Mouse (Mus musculus): ENCODE data around the gene Osbpl8.
A peak's percentile ranks its signal among the peaks of the same experiment; 100 is the strongest.
"Not testable (repeated sequence)": the region's sequence is repeated elsewhere in the genome, so short reads cannot be mapped to it uniquely, and the experiment has no call there.

Osbpl8 gene

GRCm38 (mm10) chr10:111185574-111186269 lies 21.2 kb downstream of the Osbpl8 start:
- no peak for DNase-seq (ENCODE audit: low spot score in 2 of 2)

GRCm38 (mm10) chr10:111189022-111189555 lies 24.5 kb downstream of the Osbpl8 start:
- DNase-seq (ENCODE audit: low spot score in 2 of 2): no peak

- no peak for DNase-seq (ENCODE audit: low spot score in 2 of 2)
Measured at GRCm38 (mm10) chr10:111190110-111190795, 25.7 kb downstream of the Osbpl8 start.

- DNase-seq (ENCODE audit: low spot score in 2 of 2): no peak
Measured at GRCm38 (mm10) chr10:111193536-111193935, 29.0 kb downstream of the Osbpl8 start.

GRCm38 (mm10) chr10:111196191-111196590 lies 31.6 kb downstream of the Osbpl8 start:
- DNase-seq (ENCODE audit: low spot score in 2 of 2): no peak

GRCm38 (mm10) chr10:111198705-111199104 lies 34.2 kb downstream of the Osbpl8 start:
- not testable (repeated sequence) for DNase-seq (ENCODE audit: low spot score in 2 of 2)

GRCm38 (mm10) chr10:111201120-111201519 lies 36.6 kb downstream of the Osbpl8 start:
- DNase-seq (ENCODE audit: low spot score in 2 of 2): no peak

- no peak for DNase-seq (ENCODE audit: low spot score in 2 of 2)
Measured at GRCm38 (mm10) chr10:111201666-111202065, 37.1 kb downstream of the Osbpl8 start.

GRCm38 (mm10) chr10:111204089-111204488 lies 39.5 kb downstream of the Osbpl8 start:
- DNase-seq (ENCODE audit: low spot score in 2 of 2): no peak

- no peak for DNase-seq (ENCODE audit: low spot score in 2 of 2)
Measured at GRCm38 (mm10) chr10:111205421-111205820, 40.9 kb downstream of the Osbpl8 start.

- DNase-seq (ENCODE audit: low spot score in 2 of 2): no peak
Measured at GRCm38 (mm10) chr10:111207386-111207785, 42.8 kb downstream of the Osbpl8 start.

- DNase-seq (ENCODE audit: low spot score in 2 of 2): no peak
Measured at GRCm38 (mm10) chr10:111214084-111214483, 49.5 kb downstream of the Osbpl8 start.

- DNase-seq (ENCODE audit: low spot score in 2 of 2): no peak
Measured at GRCm38 (mm10) chr10:111214696-111215095, 50.1 kb downstream of the Osbpl8 start.

GRCm38 (mm10) chr10:111215572-111215971 lies 51.0 kb downstream of the Osbpl8 start:
- no peak for DNase-seq (ENCODE audit: low spot score in 2 of 2)

GRCm38 (mm10) chr10:111216111-111216510 lies 51.6 kb downstream of the Osbpl8 start:
- DNase-seq (ENCODE audit: low spot score in 2 of 2): no peak

- DNase-seq (ENCODE audit: low spot score in 2 of 2): peak in 1 of 2 experiments; percentile 62
Measured at GRCm38 (mm10) chr10:111222535-111222934, 58.0 kb downstream of the Osbpl8 start.

- DNase-seq (ENCODE audit: low spot score in 2 of 2): no peak
Measured at GRCm38 (mm10) chr10:111223218-111223830, 58.8 kb downstream of the Osbpl8 start.

- no peak for DNase-seq (ENCODE audit: low spot score in 2 of 2)
Measured at GRCm38 (mm10) chr10:111224696-111225095, 60.1 kb downstream of the Osbpl8 start.

GRCm38 (mm10) chr10:111226508-111226907 lies 62.0 kb downstream of the Osbpl8 start:
- DNase-seq (ENCODE audit: low spot score in 2 of 2): peak; percentile 93 to 95

- DNase-seq (ENCODE audit: low spot score in 2 of 2): not testable (repeated sequence)
Measured at GRCm38 (mm10) chr10:111232237-111232636, 67.7 kb downstream of the Osbpl8 start.

- no peak for DNase-seq (ENCODE audit: low spot score in 2 of 2)
Measured at GRCm38 (mm10) chr10:111233476-111234130, 69.1 kb downstream of the Osbpl8 start.

All from spleen, postnatal 10 days (tissue).